Mouse (Mus musculus) megakaryocyte progenitor cell, adult 5-6 weeks (primary cell): ENCODE measurements around the gene Wfdc6a. TPM values are rescaled to one million over a fixed set of nuclear protein-coding genes. Genes with fewer than 3 reads are reported as not detected.

Experiments
- ATAC-seq: replicated peaks from 2 replicates; pipeline ENCODE4 v1.8.0; 2016; ENCODE audit warnings: mild to moderate bottlenecking, moderate TSS enrichment, inconsistent platforms; ENCODE audit not compliant: poor library complexity
- total RNA-seq, 2 experiments: library from RNA; stranded (forward) in 1 of 2; stranded (reverse) in 1 of 2; fragments of 157-497, 149-512 nt in 1 of 2; fragments of 200-1000 nt in 1 of 2; gene quantifications; 2 replicates each; pipeline versions ENCODE4 v1.2.3 to v1.2.4; 2015 to 2017

The Wfdc6a gene
- total RNA-seq, 2 experiments from 2014 or later: not detected

GRCm38 (mm10) chr2:164550895-164551269 is 34.4 kb downstream of the Wfdc6a start:
- ATAC-seq: no peak

GRCm38 (mm10) chr2:164549963-164550894 is 35.0 kb downstream of the Wfdc6a start:
- no peak for ATAC-seq

- no peak for ATAC-seq
Observed at GRCm38 (mm10) chr2:164549338-164549737, 35.9 kb downstream of the Wfdc6a start.

- ATAC-seq: peak; percentile 98
Observed at GRCm38 (mm10) chr2:164544454-164545097, 40.7 kb downstream of the Wfdc6a start.

- no peak for ATAC-seq
Observed at GRCm38 (mm10) chr2:164543745-164544144, 41.5 kb downstream of the Wfdc6a start.

- ATAC-seq: no peak
Observed at GRCm38 (mm10) chr2:164542598-164542997, 42.6 kb downstream of the Wfdc6a start.

- ATAC-seq: no peak
Observed at GRCm38 (mm10) chr2:164542132-164542531, 43.1 kb downstream of the Wfdc6a start.

GRCm38 (mm10) chr2:164540652-164541427 is 44.4 kb downstream of the Wfdc6a start:
- ATAC-seq: no peak

- ATAC-seq: no peak
Observed at GRCm38 (mm10) chr2:164537003-164537402, 48.2 kb downstream of the Wfdc6a start.

GRCm38 (mm10) chr2:164534315-164534714 is 50.9 kb downstream of the Wfdc6a start:
- no peak for ATAC-seq

GRCm38 (mm10) chr2:164531169-164531568 is 54.1 kb downstream of the Wfdc6a start:
- peak; percentile 88 for ATAC-seq

Other genes with a start within 250 kb of the Wfdc6a start
Only the 30 nearest of the 32 such genes appear.
- gene Slpi, start 196.4 kb downstream of the Wfdc6a start, total RNA-seq (2015): 244 and 316 TPM in 2 replicates
- gene Slpi, start 196.4 kb downstream of the Wfdc6a start, total RNA-seq (2017): 39.7 and 71.6 TPM in 2 replicates
- gene Rbpjl, start 182.3 kb downstream of the Wfdc6a start, total RNA-seq (2015): not detected in 2 replicates
- gene Rbpjl, start 182.3 kb downstream of the Wfdc6a start, total RNA-seq (2017): not detected in 2 replicates
- gene Matn4, start 180.3 kb downstream of the Wfdc6a start, total RNA-seq (2015): not detected in 2 replicates
- not detected in 2 replicates for gene Matn4, start 180.3 kb downstream of the Wfdc6a start, total RNA-seq (2017)
- not detected in 2 replicates for gene Sdc4, start 141.6 kb downstream of the Wfdc6a start, total RNA-seq (2015)
- gene Sdc4, start 141.6 kb downstream of the Wfdc6a start, total RNA-seq (2017): 0.41 TPM in 1 of 2 replicates, not detected in the other
- gene Sys1, start 128.5 kb downstream of the Wfdc6a start, total RNA-seq (2015): 39.1 and 39.5 TPM in 2 replicates
- 11.2 and 20.0 TPM in 2 replicates for gene Sys1, start 128.5 kb downstream of the Wfdc6a start, total RNA-seq (2017)
- not detected in 2 replicates for gene Gm20458, start 124.5 kb downstream of the Wfdc6a start, total RNA-seq (2015)
- gene Gm20458, start 124.5 kb downstream of the Wfdc6a start, total RNA-seq (2017): not detected in 2 replicates
- not detected in 2 replicates for gene Trp53tg5, start 111.7 kb downstream of the Wfdc6a start, total RNA-seq (2015)
- gene Trp53tg5, start 111.7 kb downstream of the Wfdc6a start, total RNA-seq (2017): not detected in 2 replicates
- gene Dbndd2, start 99.3 kb downstream of the Wfdc6a start, total RNA-seq (2015): 1.1 and 2.7 TPM in 2 replicates
- 0.04 and 0.47 TPM in 2 replicates for gene Dbndd2, start 99.3 kb downstream of the Wfdc6a start, total RNA-seq (2017)
- gene Pigt, start 87.9 kb downstream of the Wfdc6a start, total RNA-seq (2015): 75.1 and 80.0 TPM in 2 replicates
- gene Pigt, start 87.9 kb downstream of the Wfdc6a start, total RNA-seq (2017): 34.3 and 42.0 TPM in 2 replicates
- not detected in 2 replicates for gene Wfdc2, start 23.0 kb downstream of the Wfdc6a start, total RNA-seq (2015)
- 1.8 TPM in 1 of 2 replicates, not detected in the other for gene Wfdc2, start 23.0 kb downstream of the Wfdc6a start, total RNA-seq (2017)
- not detected in 2 replicates for gene Spint3, start 12.0 kb downstream of the Wfdc6a start, total RNA-seq (2015)
- gene Spint3, start 12.0 kb downstream of the Wfdc6a start, total RNA-seq (2017): not detected in 2 replicates
- not detected in 2 replicates for gene Eppin, start 8.1 kb upstream of the Wfdc6a start, total RNA-seq (2015)
- not detected in 2 replicates for gene Eppin, start 8.1 kb upstream of the Wfdc6a start, total RNA-seq (2017)
- not detected in 2 replicates for gene Wfdc6b, start 28.1 kb upstream of the Wfdc6a start, total RNA-seq (2015)
- not detected in 2 replicates for gene Wfdc6b, start 28.1 kb upstream of the Wfdc6a start, total RNA-seq (2017)
- gene Wfdc8, start 28.2 kb upstream of the Wfdc6a start, total RNA-seq (2015): not detected in 2 replicates
- not detected in 2 replicates for gene Wfdc8, start 28.2 kb upstream of the Wfdc6a start, total RNA-seq (2017)
- gene Wfdc16, start 53.3 kb upstream of the Wfdc6a start, total RNA-seq (2015): 0.56 TPM in 1 of 2 replicates, not detected in the other
- 0.08 TPM in 1 of 2 replicates, not detected in the other for gene Wfdc16, start 53.3 kb upstream of the Wfdc6a start, total RNA-seq (2017)
- gene Wfdc10, start 70.6 kb upstream of the Wfdc6a start, total RNA-seq (2015): not detected in 2 replicates
- gene Wfdc10, start 70.6 kb upstream of the Wfdc6a start, total RNA-seq (2017): not detected in 2 replicates
- not detected in 2 replicates for gene Wfdc9, start 71.1 kb upstream of the Wfdc6a start, total RNA-seq (2015)
- gene Wfdc9, start 71.1 kb upstream of the Wfdc6a start, total RNA-seq (2017): not detected in 2 replicates
- gene Wfdc11, start 88.6 kb upstream of the Wfdc6a start, total RNA-seq (2015): not detected in 2 replicates
- gene Wfdc11, start 88.6 kb upstream of the Wfdc6a start, total RNA-seq (2017): not detected in 2 replicates
- not detected in 2 replicates for gene Wfdc13, start 99.7 kb upstream of the Wfdc6a start, total RNA-seq (2015)
- gene Wfdc13, start 99.7 kb upstream of the Wfdc6a start, total RNA-seq (2017): not detected in 2 replicates
- not detected in 2 replicates for gene Spint4, start 113.1 kb upstream of the Wfdc6a start, total RNA-seq (2015)
- gene Spint4, start 113.1 kb upstream of the Wfdc6a start, total RNA-seq (2017): not detected in 2 replicates
- gene Spint5, start 129.9 kb upstream of the Wfdc6a start, total RNA-seq (2015): not detected in 2 replicates
- not detected in 2 replicates for gene Spint5, start 129.9 kb upstream of the Wfdc6a start, total RNA-seq (2017)
- gene Wfdc3, start 160.5 kb upstream of the Wfdc6a start, total RNA-seq (2015): 0.20 and 0.29 TPM in 2 replicates
- gene Wfdc3, start 160.5 kb upstream of the Wfdc6a start, total RNA-seq (2017): 0.41 TPM in 1 of 2 replicates, not detected in the other
- gene Dnttip1, start 160.5 kb upstream of the Wfdc6a start, total RNA-seq (2015): 24.1 and 31.3 TPM in 2 replicates
- 32.0 and 38.4 TPM in 2 replicates for gene Dnttip1, start 160.5 kb upstream of the Wfdc6a start, total RNA-seq (2017)
- gene Ube2c, start 184.5 kb upstream of the Wfdc6a start, total RNA-seq (2015): 271 and 279 TPM in 2 replicates
- gene Ube2c, start 184.5 kb upstream of the Wfdc6a start, total RNA-seq (2017): 142 and 184 TPM in 2 replicates
- not detected in 2 replicates for gene Tnnc2, start 194.5 kb upstream of the Wfdc6a start, total RNA-seq (2015)
- gene Tnnc2, start 194.5 kb upstream of the Wfdc6a start, total RNA-seq (2017): not detected in 2 replicates
- gene Snx21, start 200.4 kb upstream of the Wfdc6a start, total RNA-seq (2015): 0.42 and 0.49 TPM in 2 replicates
- 0.37 and 0.88 TPM in 2 replicates for gene Snx21, start 200.4 kb upstream of the Wfdc6a start, total RNA-seq (2017)
- 13.2 and 14.2 TPM in 2 replicates for gene Acot8, start 219.4 kb upstream of the Wfdc6a start, total RNA-seq (2015)
- gene Acot8, start 219.4 kb upstream of the Wfdc6a start, total RNA-seq (2017): 22.2 and 26.4 TPM in 2 replicates
- gene Zswim3, start 219.7 kb upstream of the Wfdc6a start, total RNA-seq (2015): 4.3 and 6.7 TPM in 2 replicates
- gene Zswim3, start 219.7 kb upstream of the Wfdc6a start, total RNA-seq (2017): 2.5 and 2.8 TPM in 2 replicates
- gene Zswim1, start 237.2 kb upstream of the Wfdc6a start, total RNA-seq (2015): 6.3 and 9.0 TPM in 2 replicates
- gene Zswim1, start 237.2 kb upstream of the Wfdc6a start, total RNA-seq (2017): 3.1 and 4.4 TPM in 2 replicates
- not detected in 2 replicates for gene Spata25, start 243.1 kb upstream of the Wfdc6a start, total RNA-seq (2015)
- not detected in 2 replicates for gene Spata25, start 243.1 kb upstream of the Wfdc6a start, total RNA-seq (2017)